Mouse (Mus musculus): ENCODE results near the gene Tut4. TPM values are rescaled to one million over a fixed set of nuclear protein-coding genes. Genes with fewer than 3 reads are reported as not detected.

Tut4 gene
- polyA plus RNA-seq, 1 experiment from 2014 or later, result 19.1 TPM

- no peak for TF ChIP-seq CTCF (IDR thresholded peaks at IDR 0.05; ENCODE audit: low read depth)
- ATAC-seq, result no peak
- Histone ChIP-seq H3K4me2 (replicated peaks; ENCODE audit: low read depth) (no peak overlapping the region), H3K9me3 (ENCODE audit: control insufficient read depth) (no peaks in the 10 kb centered on the region), H3K4me1 (replicated peaks; ENCODE audit: control insufficient read depth, insufficient read depth, low read length) (no peaks in the 10 kb centered on the region), H3K4me3 (ENCODE audit: low read depth, low read length) (no peak overlapping the region), H3K27ac (ENCODE audit: low read depth, low read length) (no peak overlapping the region), H3K9ac (ENCODE audit: low read depth, low read length) (no peak overlapping the region), H3K27me3 (replicated peaks; ENCODE audit: control insufficient read depth, insufficient read depth, low read length) (no peaks in the 10 kb centered on the region), H3K36me3 (ENCODE audit: control insufficient read depth, insufficient read depth) (peaks cover 77% of the 10 kb centered on the region)
- WGBS, result 70% methylated on average over 1 of the region's 1 CpGs
Measured at GRCm38 (mm10) chr4:108565026-108565425, 105.8 kb downstream of the Tut4 start.

GRCm38 (mm10) chr4:108572644-108573043 lies 113.4 kb downstream of the Tut4 start:
- no peaks in the 10 kb centered on the region for H3K4me1 ChIP-seq (replicated peaks; ENCODE audit: control insufficient read depth, insufficient read depth, low read length)
- H3K4me2 ChIP-seq (replicated peaks; ENCODE audit: low read depth), result no peak overlapping the region
- WGBS, result 62% methylated on average over 3 of the region's 3 CpGs
- no peaks in the 10 kb centered on the region for H3K27me3 ChIP-seq (replicated peaks; ENCODE audit: control insufficient read depth, insufficient read depth, low read length)
- no peaks in the 10 kb centered on the region for H3K9me3 ChIP-seq (ENCODE audit: control insufficient read depth)
- H3K36me3 ChIP-seq (ENCODE audit: control insufficient read depth, insufficient read depth), result peaks cover 65% of the 10 kb centered on the region
- no peak overlapping the region for H3K9ac ChIP-seq (ENCODE audit: low read depth, low read length)
- no peak overlapping the region for H3K4me3 ChIP-seq (ENCODE audit: low read depth, low read length)
- ATAC-seq, result peak; percentile 61; the same call in 1 of the 2 replicates
- TF ChIP-seq CTCF (IDR thresholded peaks at IDR 0.05; ENCODE audit: low read depth), result no peak
- H3K27ac ChIP-seq (ENCODE audit: low read depth, low read length), result peak overlapping the region; percentile 64; the same call in 1 of the 2 replicates

- Histone ChIP-seq H3K27me3 (replicated peaks; ENCODE audit: control insufficient read depth, insufficient read depth, low read length) (no peaks in the 10 kb centered on the region), H3K4me1 (replicated peaks; ENCODE audit: control insufficient read depth, insufficient read depth, low read length) (0 out of 2 replicates have a peak, but pooled peaks cover 3% of the 10 kb centered on the region), H3K9ac (ENCODE audit: low read depth, low read length) (peak within 1 kb of the TSS; percentile 78), H3K36me3 (ENCODE audit: control insufficient read depth, insufficient read depth) (peaks cover 13% of the 10 kb centered on the region), H3K9me3 (ENCODE audit: control insufficient read depth) (no peaks in the 10 kb centered on the region), H3K27ac (ENCODE audit: low read depth, low read length) (peak within 1 kb of the TSS; percentile 82), H3K4me2 (replicated peaks; ENCODE audit: low read depth) (peak within 1 kb of the TSS; percentile 93), H3K4me3 (ENCODE audit: low read depth, low read length) (peak within 1 kb of the TSS; percentile 95)
- TF ChIP-seq CTCF (IDR thresholded peaks at IDR 0.05; ENCODE audit: low read depth), result no peak
- under 1% methylated on average over 64 of the region's 64 CpGs for WGBS
- ATAC-seq, result peak; percentile 97
Measured at GRCm38 (mm10) chr4:108578840-108579742, 119.9 kb downstream of the Tut4 start, which contains the start of the genes Prpf38a and Orc1. Prpf38a (minus strand) TSS chr4:108579336. Orc1 (plus strand) TSS chr4:108579423.

GRCm38 (mm10) chr4:108579743-108580411 lies 120.7 kb downstream of the Tut4 start:
- 0 out of 2 replicates have a peak, but pooled peaks cover 3% of the 10 kb centered on the region for H3K4me1 ChIP-seq (replicated peaks; ENCODE audit: control insufficient read depth, insufficient read depth, low read length)
- no peaks in the 10 kb centered on the region for H3K9me3 ChIP-seq (ENCODE audit: control insufficient read depth)
- no peaks in the 10 kb centered on the region for H3K27me3 ChIP-seq (replicated peaks; ENCODE audit: control insufficient read depth, insufficient read depth, low read length)
- H3K4me3 ChIP-seq (ENCODE audit: low read depth, low read length), result peak overlapping the region; percentile 95
- no peak for TF ChIP-seq CTCF (IDR thresholded peaks at IDR 0.05; ENCODE audit: low read depth)
- peak overlapping the region; percentile 82 for H3K27ac ChIP-seq (ENCODE audit: low read depth, low read length)
- ATAC-seq, result no peak
- H3K36me3 ChIP-seq (ENCODE audit: control insufficient read depth, insufficient read depth), result peaks cover 7% of the 10 kb centered on the region
- H3K9ac ChIP-seq (ENCODE audit: low read depth, low read length), result peak overlapping the region; percentile 78
- WGBS, result under 1% methylated on average over 16 of the region's 16 CpGs
- peak overlapping the region; percentile 93 for H3K4me2 ChIP-seq (replicated peaks; ENCODE audit: low read depth)

DNA sequence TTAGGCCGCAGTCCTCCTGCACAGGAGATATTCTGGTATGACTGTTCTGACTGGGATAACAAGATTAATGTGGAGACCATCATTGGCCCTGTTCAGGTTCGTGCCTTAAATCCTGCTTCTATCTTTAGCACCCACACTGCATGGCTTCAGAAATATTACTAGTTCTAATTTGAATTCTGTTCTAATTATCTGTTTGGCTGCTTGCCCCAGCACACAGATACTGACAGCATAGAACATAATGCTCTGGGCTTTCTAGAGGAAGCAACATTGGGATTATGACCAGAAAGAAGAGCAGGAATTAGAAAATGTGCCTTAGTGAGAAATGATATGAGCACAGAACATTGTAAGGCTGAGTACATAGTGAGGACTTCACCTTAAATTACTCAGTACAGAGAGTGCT lies 134.2 kb downstream of the Tut4 start:
- Histone ChIP-seq H3K36me3 (ENCODE audit: control insufficient read depth, insufficient read depth) (no peaks in the 10 kb centered on the region), H3K27ac (ENCODE audit: low read depth, low read length) (no peak overlapping the region), H3K4me2 (replicated peaks; ENCODE audit: low read depth) (no peak overlapping the region), H3K4me1 (replicated peaks; ENCODE audit: control insufficient read depth, insufficient read depth, low read length) (no peaks in the 10 kb centered on the region), H3K9me3 (ENCODE audit: control insufficient read depth) (no peaks in the 10 kb centered on the region), H3K27me3 (replicated peaks; ENCODE audit: control insufficient read depth, insufficient read depth, low read length) (no peaks in the 10 kb centered on the region), H3K9ac (ENCODE audit: low read depth, low read length) (no peak overlapping the region), H3K4me3 (ENCODE audit: low read depth, low read length) (no peak overlapping the region)
- no peak for ATAC-seq
- TF ChIP-seq CTCF (IDR thresholded peaks at IDR 0.05; ENCODE audit: low read depth), result no peak
- WGBS, result 86% methylated on average over 2 of the region's 2 CpGs

- H3K4me2 ChIP-seq (replicated peaks; ENCODE audit: low read depth), result no peak overlapping the region
- 0 out of 2 replicates have a peak, but pooled peaks have one; percentile 49 for ATAC-seq
- H3K27ac ChIP-seq (ENCODE audit: low read depth, low read length), result no peak overlapping the region
- H3K9me3 ChIP-seq (ENCODE audit: control insufficient read depth), result no peaks in the 10 kb centered on the region
- H3K9ac ChIP-seq (ENCODE audit: low read depth, low read length), result no peak overlapping the region
- no peak for TF ChIP-seq CTCF (IDR thresholded peaks at IDR 0.05; ENCODE audit: low read depth)
- no peaks in the 10 kb centered on the region for H3K27me3 ChIP-seq (replicated peaks; ENCODE audit: control insufficient read depth, insufficient read depth, low read length)
- H3K4me3 ChIP-seq (ENCODE audit: low read depth, low read length), result no peak overlapping the region
- no peaks in the 10 kb centered on the region for H3K36me3 ChIP-seq (ENCODE audit: control insufficient read depth, insufficient read depth)
- WGBS, result 59% methylated on average over 1 of the region's 1 CpGs
- H3K4me1 ChIP-seq (replicated peaks; ENCODE audit: control insufficient read depth, insufficient read depth, low read length), result no peaks in the 10 kb centered on the region
Measured at GRCm38 (mm10) chr4:108595785-108596184, 136.6 kb downstream of the Tut4 start.
